Mouse (Mus musculus): ENCODE data around the gene Fam192a.

The Fam192a gene

DNA sequence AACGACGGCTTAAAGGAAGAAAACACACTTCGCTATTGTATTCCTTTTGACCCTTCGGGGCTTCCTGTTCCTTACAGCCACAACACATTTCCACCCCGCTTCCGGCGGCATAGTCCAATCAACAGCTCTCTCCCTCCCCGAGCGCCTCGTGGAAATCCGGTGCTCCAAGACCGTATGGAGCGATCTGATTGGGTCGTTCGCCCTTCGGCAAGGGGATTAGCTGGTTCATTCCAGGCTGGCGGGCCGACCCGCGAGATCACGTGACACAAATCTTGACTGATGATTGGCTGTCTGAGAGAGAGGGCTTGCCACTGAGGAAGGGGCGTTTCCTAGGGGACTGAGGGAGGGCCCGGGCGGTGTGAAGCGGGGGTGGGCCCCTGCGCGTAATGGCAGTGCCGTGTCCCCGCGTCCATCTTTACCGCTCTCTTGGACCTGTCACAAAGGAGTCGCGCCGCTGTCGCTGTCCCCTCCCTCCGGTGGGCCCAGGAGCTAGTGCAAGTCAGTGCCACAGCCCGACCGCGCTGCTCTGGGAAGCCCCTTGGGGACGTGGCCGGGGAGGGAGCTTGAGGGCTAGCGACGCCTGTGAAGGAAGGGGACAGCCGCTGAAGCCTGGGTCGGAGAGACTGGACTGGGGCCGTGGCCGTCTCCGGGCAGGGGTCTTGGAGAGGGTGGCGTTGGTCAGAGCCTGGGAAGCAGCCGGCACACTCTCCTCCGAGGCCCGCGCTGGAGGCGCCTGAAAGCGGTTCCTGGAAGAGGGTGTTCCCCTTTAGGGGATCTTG is at the start of gene Fam192a, which contains the start of gene Rspry1:
Gene Fam192a, minus strand, starts transcription at position 391 of the 779 bp plus-strand sequence.
Gene Rspry1, plus strand, starts transcription at position 331 of the 779 bp plus-strand sequence.
- peak; percentile 100 for DNase-seq (ENCODE audit: inconsistent age in 2 of 2, low spot score in 1 of 2)

DNA sequence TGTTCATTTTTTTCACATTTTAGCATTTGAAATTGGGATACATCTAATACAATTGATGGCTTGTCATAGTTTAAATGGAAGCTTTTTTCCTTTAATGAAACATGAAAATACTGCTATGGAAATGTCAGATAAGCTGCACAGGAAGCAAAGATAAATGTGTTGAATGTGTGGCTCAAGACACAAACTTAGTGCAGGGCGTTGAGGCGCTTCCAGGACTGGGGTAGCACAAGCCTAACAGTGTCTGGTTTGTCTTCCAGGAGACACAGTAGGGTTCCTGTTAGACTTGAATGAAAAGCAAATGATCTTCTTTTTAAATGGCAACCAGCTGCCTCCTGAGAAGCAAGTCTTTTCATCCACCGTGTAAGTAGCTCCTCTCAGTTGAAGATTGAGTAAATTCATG is 47.7 kb upstream of the Fam192a start:
- no peak for DNase-seq (ENCODE audit: inconsistent age in 2 of 2, low spot score in 1 of 2)

DNA sequence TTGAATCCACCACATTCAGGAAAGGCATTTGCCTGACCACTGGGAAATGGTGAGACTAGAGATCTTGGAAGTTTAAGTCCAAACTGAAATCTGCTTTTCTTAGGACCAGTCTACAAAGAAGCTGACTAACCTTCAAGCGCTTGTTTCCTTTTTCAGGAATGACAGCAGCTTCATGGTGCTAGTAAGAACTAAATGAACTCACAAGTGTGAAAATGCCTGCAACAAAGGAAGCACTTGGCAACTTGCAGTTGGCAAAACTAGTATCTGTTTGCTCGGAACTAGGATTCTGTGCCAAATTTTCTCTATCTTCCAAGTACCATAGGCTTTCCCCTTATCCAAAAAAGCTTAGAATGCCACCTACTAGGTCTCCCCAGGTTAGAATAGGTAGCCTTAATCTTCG is 44.4 kb upstream of the Fam192a start:
- no peak for DNase-seq (ENCODE audit: inconsistent age in 2 of 2, low spot score in 1 of 2)

DNA sequence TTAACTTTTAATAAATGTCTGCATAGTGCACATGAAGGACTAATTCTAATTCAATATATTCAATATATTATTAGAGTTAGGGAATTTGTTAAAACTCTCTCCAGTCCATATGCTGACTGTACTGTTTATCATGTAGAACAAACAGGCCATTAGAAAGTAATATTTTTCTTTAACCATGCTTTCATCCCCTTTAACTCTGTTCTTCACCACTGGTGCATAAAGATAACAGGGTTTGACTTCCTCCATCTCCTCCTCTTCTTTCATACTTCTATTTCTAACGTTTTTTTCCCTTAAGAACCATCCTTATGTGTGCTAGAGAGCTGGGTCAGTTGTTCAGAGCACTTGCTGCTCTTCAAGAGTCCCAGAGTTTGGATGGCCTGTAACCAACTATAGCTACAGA is 43.4 kb upstream of the Fam192a start:
- DNase-seq (ENCODE audit: inconsistent age in 2 of 2, low spot score in 1 of 2), result no peak

DNA sequence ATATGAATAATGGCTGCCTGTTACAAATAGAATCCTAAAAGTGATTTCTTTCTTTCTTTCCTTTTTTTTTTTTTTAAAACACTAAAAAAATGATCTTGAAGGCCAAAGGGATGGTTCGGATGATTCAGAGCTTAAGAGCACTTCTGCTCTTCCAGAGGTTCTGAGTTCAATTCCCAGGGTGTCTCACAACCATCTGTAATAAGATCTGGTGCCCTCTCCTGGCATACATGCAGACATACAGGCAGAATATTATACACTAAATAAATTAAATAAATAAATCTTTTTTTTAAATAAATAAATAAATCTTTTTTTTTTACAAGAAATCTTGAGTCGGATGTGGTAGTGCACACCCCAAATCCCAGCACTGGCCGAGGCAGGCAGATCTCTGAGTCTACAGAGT is 40.1 kb upstream of the Fam192a start:
- no peak for DNase-seq (ENCODE audit: inconsistent age in 2 of 2, low spot score in 1 of 2)

DNA sequence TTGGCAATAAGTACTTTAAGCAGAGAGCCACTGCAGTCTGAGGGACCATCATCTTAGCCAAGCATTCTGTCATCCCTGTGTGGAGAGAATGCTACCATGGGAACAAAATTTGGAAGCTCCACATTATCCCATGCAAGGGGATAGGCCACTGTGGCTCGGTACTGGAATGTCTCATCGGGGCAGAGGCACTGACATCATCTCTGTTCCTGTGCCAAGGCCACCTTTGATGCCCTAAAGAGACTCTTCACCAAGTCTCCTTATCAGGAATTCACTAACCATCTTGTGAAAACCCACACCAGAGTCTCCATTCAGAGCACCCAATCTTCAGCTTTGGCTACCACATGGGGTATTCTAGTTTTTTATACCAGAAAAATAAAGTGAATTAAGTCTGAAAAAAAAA is 39.4 kb upstream of the Fam192a start:
- DNase-seq (ENCODE audit: inconsistent age in 2 of 2, low spot score in 1 of 2), result peak; percentile 67 to 69

DNA sequence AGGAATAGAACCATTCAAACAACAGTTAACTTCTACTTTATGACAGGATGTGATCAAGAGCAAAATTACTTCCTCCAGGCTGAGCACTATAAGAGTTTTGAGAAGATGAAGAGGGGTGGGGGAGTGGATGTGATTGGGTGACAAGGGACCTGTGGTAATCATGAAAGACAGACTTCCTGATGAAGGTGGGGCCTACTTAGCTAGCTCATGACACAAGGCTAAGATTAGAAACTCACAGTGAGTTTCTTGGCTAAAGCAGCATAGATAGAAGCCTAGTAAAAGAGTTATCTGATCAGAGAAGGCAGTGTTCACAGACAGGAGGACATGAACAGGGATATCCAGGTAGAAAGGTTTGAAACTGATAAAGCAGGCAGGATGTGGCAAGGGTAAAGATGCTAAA is 32.4 kb upstream of the Fam192a start:
- DNase-seq (ENCODE audit: inconsistent age in 2 of 2, low spot score in 1 of 2), result no peak

DNA sequence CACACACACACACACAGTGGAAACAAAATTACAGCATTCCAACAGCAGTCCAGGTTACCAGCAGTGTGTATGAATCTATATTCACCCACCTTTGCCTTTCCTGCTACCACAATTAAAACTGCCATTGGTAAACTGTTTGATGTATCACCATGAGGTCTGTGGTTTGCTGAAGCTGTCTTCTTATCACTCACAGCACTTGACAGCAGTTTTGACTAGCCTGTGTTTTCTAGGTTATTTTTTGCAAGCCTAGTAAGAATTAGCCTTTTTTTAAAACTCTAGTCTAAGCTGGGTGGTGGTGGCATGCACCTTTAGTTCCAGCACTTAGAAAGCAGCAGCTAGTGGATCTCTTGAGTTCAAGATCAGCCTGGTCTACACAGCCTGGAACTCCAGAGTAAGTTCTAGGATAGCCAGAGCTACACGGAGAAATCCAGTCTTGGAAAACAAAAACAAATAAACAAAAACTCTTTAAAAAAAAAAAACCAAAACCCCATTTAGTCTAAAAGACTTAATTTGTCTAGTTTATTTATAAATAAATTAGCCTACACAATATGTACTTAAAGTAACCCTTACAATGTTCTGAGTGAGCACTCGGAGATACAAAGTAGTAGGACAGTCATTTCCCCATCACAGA is 31.9 kb upstream of the Fam192a start:
- DNase-seq (ENCODE audit: inconsistent age in 2 of 2, low spot score in 1 of 2), result no peak

DNA sequence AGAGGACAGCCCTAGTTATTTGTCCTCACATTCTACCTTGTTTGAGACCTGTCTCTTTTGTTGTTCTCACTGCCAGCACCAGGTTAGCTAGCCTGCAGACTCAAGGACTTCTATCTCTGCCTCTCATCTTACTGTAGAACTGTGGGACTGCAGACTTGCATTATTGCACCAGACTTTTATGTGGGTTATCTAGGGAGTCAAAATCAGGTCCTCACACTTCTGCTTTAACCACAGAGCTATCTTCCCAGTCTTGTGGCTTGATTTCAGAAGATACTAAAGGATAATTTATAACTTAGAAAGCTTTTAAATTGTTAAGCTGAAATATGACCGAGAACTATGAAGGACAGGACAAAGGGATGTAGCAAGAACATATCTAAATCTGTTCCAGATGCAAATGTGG is 23.1 kb upstream of the Fam192a start:
- DNase-seq (ENCODE audit: inconsistent age in 2 of 2, low spot score in 1 of 2), result peak in 1 of 2 experiments; percentile 41

DNA sequence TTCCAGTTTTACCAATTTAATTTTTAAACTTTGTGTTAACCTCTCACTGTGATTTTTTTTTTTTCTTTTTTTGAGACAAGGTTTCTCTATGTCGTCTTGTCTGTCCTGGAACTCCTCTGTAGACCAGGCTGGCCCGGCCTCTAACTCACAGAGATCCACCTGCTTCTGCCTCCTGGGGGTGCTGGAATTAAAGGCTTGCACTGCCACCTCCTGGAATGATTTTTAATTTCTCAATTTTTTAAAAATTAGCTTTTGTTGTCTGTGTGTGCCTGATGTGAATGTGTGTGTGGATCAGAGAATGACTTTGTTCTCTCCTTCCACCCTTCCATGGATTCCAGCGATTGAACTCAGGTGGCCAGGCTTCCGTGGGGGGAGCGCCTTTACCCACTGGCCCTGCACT is 5.3 kb upstream of the Fam192a start:
- DNase-seq (ENCODE audit: inconsistent age in 2 of 2, low spot score in 1 of 2), result no peak

DNA sequence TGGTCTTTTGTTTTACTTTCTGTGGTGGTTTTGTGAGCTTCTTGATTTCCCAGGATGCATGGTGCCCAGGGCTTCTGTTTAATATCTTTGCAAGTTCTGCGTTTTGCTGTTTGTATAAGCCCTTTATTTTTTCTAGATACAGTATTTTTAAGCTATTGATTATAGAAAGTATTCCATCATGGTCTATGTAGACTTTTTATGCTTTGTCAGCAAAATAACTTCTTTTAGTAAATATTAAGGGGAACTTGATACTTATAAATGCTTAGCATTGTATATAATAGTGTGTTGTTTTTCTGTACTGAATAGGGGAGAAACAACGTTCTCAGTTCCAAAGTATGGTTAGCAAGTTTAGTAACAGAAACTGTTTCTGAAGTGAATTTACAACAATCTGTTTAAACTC is 2.2 kb upstream of the Fam192a start:
- DNase-seq (ENCODE audit: inconsistent age in 2 of 2, low spot score in 1 of 2), result no peak

DNA sequence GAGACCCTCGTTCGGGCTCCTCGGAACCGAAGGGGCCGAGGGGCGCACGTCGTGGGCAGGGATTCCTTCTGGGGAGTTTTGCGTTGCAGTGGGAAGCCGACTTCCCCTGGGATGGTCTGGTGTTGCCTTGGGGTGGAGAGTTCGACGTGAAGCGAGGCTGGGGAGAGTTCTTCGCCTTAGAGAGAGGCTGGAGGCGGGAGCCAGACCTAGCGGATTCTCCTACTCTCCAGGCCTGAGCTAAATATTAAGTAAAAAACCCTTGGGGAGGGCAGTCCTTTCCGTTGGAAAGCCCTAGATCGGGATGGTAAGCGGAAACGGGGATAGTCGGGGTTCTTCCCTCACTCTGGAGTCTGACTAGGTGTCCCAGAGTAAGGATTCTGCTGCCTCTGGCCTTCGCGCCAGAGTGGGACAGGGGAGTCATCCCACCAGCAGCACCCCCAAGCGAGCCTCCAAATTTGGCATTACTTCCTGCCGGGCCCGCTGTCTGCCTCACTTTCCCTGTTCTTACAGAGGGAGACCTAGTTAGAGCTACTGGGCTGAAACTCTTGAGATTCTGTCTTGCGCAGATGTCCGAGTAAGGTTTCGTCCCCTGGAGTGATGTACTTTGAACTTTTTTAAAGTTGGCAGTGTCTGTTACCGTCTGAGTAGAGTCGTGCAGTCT is 804 bp upstream of the Fam192a start:
- DNase-seq (ENCODE audit: inconsistent age in 2 of 2, low spot score in 1 of 2), result peak; percentile 39 to 70

DNA sequence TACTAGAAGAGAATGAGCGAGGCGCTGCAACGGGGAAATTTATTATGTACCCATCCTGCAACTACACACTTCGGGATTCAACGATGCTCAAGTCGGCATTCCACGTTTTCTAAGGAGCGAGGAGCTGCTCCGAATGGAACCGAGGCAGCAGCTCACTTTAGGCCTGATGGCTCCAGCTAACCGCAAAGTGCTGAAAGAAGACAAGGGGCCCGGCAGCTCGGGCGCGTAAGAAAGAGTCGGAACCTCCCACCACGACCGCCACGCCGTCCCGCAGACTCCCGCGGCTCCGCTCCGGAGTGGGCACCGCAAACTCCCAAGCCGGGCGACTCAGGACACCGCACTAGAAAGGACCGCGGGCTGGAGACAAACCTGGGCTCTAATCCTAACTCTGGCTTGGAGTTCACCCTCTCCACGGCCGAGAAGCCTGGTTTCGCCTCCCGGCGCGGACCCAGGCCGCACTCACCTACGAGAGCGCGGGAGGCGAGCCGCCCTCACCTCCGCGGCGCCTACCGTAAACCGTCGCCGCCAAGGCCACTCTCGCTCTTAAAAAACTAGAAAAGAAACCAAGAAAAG is 677 bp downstream of the Fam192a start:
- DNase-seq (ENCODE audit: inconsistent age in 2 of 2, low spot score in 1 of 2), result no peak

DNA sequence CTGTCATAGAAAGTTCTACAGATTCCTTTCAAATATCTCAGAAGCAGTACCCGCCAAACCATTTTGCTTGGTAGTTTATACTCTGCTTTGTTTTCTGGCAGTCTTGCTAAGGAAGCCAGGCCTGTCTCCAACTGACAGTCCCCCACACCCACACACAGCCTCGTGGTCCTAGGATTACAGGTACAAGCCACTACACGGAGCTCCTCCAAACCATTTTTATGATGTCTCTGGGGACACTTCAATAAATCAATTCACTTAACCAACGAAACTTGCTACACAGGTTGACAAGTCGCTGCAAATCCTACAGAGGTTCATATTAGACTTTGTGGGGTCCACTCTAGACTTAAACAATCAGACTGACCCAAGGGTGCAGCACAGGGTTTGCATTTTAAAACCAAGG is 1.3 kb downstream of the Fam192a start:
- DNase-seq (ENCODE audit: inconsistent age in 2 of 2, low spot score in 1 of 2), result peak in 1 of 2 experiments; percentile 36

DNA sequence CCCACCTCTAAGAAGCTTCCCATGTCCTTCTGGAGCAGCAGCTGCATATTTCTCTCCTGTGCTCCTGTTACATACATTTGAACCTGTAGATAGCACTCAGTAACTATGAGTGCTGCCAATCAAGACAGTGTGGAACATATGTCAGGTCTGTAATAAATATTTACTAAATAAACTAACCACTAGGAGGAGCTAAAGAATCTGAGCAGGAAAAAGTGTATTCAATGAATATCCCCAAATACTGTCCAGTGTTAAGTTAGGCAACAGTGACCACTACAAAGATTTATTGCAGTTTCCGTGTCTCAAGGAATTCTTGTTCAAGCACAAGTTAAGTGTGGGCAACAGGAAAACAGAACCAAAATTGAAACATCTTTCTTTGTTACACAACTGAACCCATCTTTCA is 7.6 kb downstream of the Fam192a start:
- DNase-seq (ENCODE audit: inconsistent age in 2 of 2, low spot score in 1 of 2), result peak in 1 of 2 experiments; percentile 51

DNA sequence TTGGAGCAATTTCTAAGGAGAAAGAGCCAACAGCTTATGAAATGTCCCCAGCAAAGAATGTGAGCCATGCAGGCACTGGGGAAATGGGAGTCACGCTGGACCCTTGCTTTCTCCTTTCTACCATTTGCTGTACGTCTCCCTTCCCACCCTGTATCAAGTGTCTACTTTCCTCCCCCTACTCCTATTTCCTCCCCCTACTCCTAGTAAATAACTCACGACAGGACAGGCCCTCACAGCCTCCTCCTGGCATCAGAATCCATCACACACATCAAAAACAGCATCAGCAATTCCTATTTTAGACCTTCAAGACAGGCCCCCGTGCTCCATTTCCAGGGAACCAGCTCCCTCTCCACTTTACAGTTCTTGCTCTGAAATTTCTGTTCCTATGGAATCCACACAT is 10.1 kb downstream of the Fam192a start:
- no peak for DNase-seq (ENCODE audit: inconsistent age in 2 of 2, low spot score in 1 of 2)

DNA sequence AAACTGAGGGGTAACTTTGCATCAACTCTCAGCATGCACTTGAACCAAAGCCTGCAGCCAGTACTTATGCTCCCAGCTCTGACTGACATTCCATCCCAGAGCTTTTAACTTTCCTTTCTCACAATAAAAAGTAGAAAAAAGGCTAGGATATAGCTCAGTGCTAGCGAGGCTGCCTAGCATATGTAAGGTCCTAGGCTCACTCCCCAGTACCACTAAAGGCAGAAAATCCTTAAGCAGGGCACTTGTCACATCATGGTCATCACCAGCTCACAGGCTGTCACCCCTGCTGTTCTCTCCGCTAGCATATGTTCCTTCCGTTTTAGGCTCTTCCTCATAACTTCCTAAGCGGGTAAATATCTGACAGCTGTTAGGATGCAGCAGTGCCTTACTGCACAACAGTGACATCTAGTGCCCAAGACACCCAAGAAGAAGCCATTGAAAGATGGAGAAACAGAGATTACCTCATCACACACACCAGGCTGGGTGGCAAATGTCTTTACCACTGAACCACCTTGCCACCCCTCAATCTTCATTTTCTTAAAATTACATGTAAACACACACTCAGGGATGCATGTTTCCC is 17.5 kb downstream of the Fam192a start:
- peak; percentile 49 to 84 for DNase-seq (ENCODE audit: inconsistent age in 2 of 2, low spot score in 1 of 2)

DNA sequence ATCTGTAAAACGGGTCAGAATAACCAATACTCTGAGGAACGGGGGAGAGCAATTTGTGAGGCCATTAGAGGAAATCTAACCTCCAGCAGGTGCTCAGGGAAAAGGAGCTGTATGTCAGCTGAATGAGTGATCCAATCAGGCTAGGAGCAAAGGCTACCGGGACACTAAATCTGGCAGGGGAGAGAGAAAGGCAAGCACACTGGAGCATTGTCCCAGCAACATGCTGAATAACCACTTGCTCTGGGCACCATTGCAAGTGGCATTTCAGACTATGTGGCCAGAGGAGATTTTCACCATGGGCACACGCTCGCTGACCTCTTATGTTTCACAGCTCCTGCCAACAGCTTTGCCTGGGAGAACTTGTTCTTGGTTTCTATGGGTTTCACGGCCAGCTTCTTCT is 19.2 kb downstream of the Fam192a start:
- no peak for DNase-seq (ENCODE audit: inconsistent age in 2 of 2, low spot score in 1 of 2)

DNA sequence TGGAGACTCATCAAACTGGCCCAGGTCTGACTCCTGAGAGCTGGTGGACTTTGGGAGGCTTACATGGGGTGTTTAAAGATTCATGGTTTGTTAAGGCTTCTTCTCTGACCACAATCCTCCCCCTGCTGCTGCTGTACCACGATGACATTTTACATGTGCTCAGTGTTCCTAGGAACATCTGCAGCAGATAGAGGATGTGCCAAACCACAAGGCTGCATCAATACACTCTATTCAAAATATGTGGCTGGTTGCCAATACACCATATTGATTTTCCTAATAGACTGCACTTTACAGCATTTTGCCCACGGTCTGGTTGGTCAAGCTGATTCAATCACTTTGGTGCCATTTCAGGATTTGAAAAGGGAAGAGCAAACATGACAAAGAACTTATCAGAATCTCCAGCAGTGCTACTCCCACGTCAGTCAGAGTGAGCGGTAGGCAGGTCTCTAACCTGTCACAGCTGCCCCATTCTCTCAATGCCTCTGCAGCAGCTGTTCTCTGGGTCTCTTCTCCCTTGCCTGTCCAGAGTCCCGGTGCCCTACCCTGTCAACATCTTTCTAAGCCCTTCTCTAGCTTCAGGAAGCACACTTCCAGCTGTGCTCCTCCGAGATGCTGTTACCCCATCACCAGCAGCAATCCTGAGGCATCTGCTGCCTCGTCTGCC is 19.8 kb downstream of the Fam192a start:
- DNase-seq (ENCODE audit: inconsistent age in 2 of 2, low spot score in 1 of 2), result no peak

DNA sequence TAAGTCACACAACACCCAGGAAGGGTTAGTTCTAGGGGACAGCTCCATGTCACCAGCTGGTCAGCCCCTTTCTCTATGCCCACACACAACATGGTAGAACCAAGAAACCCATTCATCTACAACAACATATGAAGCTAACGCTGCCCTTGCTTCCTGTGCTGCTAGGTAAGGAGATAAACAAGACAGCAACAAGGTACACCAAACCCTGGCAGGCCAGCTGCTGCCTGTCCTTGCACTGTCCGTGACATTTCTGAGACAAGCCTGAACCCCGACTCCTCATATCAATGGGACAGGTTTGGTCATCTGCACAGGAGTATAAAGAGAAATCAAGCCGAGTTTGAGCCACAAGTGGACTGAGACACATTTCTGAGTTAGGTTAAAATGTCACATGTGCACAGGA is 26.6 kb downstream of the Fam192a start:
- DNase-seq (ENCODE audit: inconsistent age in 2 of 2, low spot score in 1 of 2), result peak; percentile 53 to 84
